ENCODE assay signal across 8 mouse cellular contexts in genomic region chr11:61410129-61410528, GRCm38 (mm10). TPM values are rescaled to one million over a fixed set of nuclear protein-coding genes. Genes with fewer than 3 reads are reported as not detected.
DNase-seq lines count a peak whose midpoint lies in the region; ATAC-seq lines count a peak whose summit lies in the region.
"Had no signal": no experiment of that assay in that cellular context is flagged by ENCODE, and none has a peak within 500 bp of the region (broad histone marks: within the 10 kb centered on the region; RNA-seq: fewer than 3 reads in every experiment).

No protein-coding gene starts in this region.

- H3K9me3 ChIP-seq in midbrain, embryonic 16.5 days (replicated peaks; ENCODE audit: control insufficient read depth, low read length, poor library complexity, severe bottlenecking) = no peaks in the 10 kb centered on the region; the same call in 1 of the 2 replicates

- no peak overlapping the region for H3K9ac ChIP-seq in midbrain, embryonic 16.5 days (ENCODE audit: low read depth, low read length)

- no peak for ATAC-seq in midbrain, embryonic 16.5 days

- 0% methylated on average over 1 of the region's 1 CpGs for WGBS in midbrain, embryonic 16.5 days

- intact Hi-C loops in heart, postnatal 14 days (cut with DNase I) = loop anchor here (2.0 to 5.0 kb wide), 5 partner anchors 61 to 308 kb away; no protein-coding TSS in a partner anchor

- H3K36me3 ChIP-seq in midbrain, embryonic 16.5 days (ENCODE audit: control insufficient read depth, insufficient read depth, low read length) = no peaks in the 10 kb centered on the region
- H3K36me3 ChIP-seq in splenic B cell, adult 2 months (ENCODE audit: control insufficient read depth, insufficient read depth, low read length, poor library complexity, severe bottlenecking) = no peaks in the 10 kb centered on the region

- no peaks in the 10 kb centered on the region for H3K27me3 ChIP-seq in midbrain, embryonic 16.5 days (ENCODE audit: control insufficient read depth, insufficient read depth, low read depth, low read length)
- H3K27me3 ChIP-seq in splenic B cell, adult 2 months (ENCODE audit: control insufficient read depth, insufficient read depth, low read length, poor library complexity, severe bottlenecking) = no peaks in the 10 kb centered on the region

- H3K4me2 ChIP-seq in midbrain, embryonic 16.5 days (ENCODE audit: low read length) = 0 out of 2 replicates have a peak overlapping the region, but pooled peaks have one; percentile 8

- no peak overlapping the region for H3K27ac ChIP-seq in midbrain, embryonic 16.5 days (ENCODE audit: low read length)
- H3K27ac ChIP-seq: macrophage had no signal

- H3K4me1 ChIP-seq in midbrain, embryonic 16.5 days (ENCODE audit: control insufficient read depth, insufficient read depth, low read length) = peaks cover 5% of the 10 kb centered on the region

- H3K4me3 ChIP-seq in midbrain, embryonic 16.5 days (ENCODE audit: low read depth, low read length) = no peak overlapping the region

- peak; percentile 89 for DNase-seq in ES-CJ7 (ENCODE audit: low read depth, low spot score)
- peak; percentile 80 for DNase-seq in adipocyte (ENCODE audit: low spot score)
- peak; percentile 92 for DNase-seq in embryo, embryonic 10.5 days (ENCODE audit: low spot score)
- DNase-seq in heart, postnatal 14 days = peak; percentile 86 to 93
- peak; percentile 89 to 95 for DNase-seq in left cerebral cortex, adult 18-20 months (ENCODE audit: low spot score in 2 of 2)
- peak; percentile 81 for DNase-seq in splenic B cell, adult 2 months (ENCODE audit: low read depth, low spot score)

RNA-seq across cellular contexts. Expression of gene Slc47a1, which starts 32.0 kb away (rescaled TPM):
- 10 to 100 TPM; 25.8 to 31.2 TPM for total RNA-seq in heart, postnatal 14 days (2021)
- 1 to 10 TPM; 1.1 to 3.1 TPM for total RNA-seq in left cerebral cortex, adult 18-20 months (2021)
- polyA plus RNA-seq in midbrain, embryonic 16.5 days (2015; fragmentation: Nextera tagmentation; extraction: Ambion mirVana) = 0.21 and 0.46 TPM in 2 replicates
- polyA plus RNA-seq: macrophage had no signal

RNA-seq across cellular contexts. Expression of gene Rnf112, which starts 43.8 kb away (rescaled TPM):
- total RNA-seq in heart, postnatal 14 days (2021) = under 1 TPM; 0.17 to 0.34 TPM
- total RNA-seq in left cerebral cortex, adult 18-20 months (2021) = 100 to 1,000 TPM; 257 to 300 TPM
- 39.5 and 43.0 TPM in 2 replicates for polyA plus RNA-seq in midbrain, embryonic 16.5 days (2015; fragmentation: Nextera tagmentation; extraction: Ambion mirVana)
- polyA plus RNA-seq: macrophage had no signal

Comparison
In these comparisons a context has a peak if more than half of its experiments do, and no peak if none do; other contexts are left out.
1. RNA of gene Slc47a1, which starts 32.0 kb away (total RNA-seq): 25.8 to 31.2 TPM in heart, postnatal 14 days; 1.1 to 3.1 TPM in left cerebral cortex, adult 18-20 months; every median in the first group is over 4 times any median in the second.
2. RNA of gene Rnf112, which starts 43.8 kb away (total RNA-seq): 257 to 300 TPM in left cerebral cortex, adult 18-20 months; 0.17 to 0.34 TPM in heart, postnatal 14 days; every median in the first group is over 100 times any median in the second.
3. Peak in every context shown above with its lines, with median percentiles within 50 percentile points of each other: DNase-seq.